Mouse (Mus musculus) hindbrain, embryonic 16.5 days (tissue): Measurements from ENCODE around the gene Arhgap10. TPM values are rescaled to one million over a fixed set of nuclear protein-coding genes. Genes with fewer than 3 reads are reported as not detected.

Source experiments
- ATAC-seq: fragments of 200-750 bp; cut with Nextera tagmentation; 2 replicates; pipeline ENCODE4 v1.8.0; 2017; ENCODE audit warnings: moderate TSS enrichment, moderate library complexity
- H3K27ac ChIP-seq: fragments of 300-500 bp; sonication (generic); 2 replicates; pipeline ENCODE4 v1.5.1; 2014; ENCODE audit warnings: low read depth, mild to moderate bottlenecking, control low read depth, low read length, moderate library complexity
- H3K27me3 ChIP-seq: fragments of 300-500 bp; sonication (generic); replicated peaks from 2 replicates; pipeline ENCODE4 v1.6.1; 2014; ENCODE audit warnings: low read length; ENCODE audit not compliant: control insufficient read depth, insufficient read depth
- H3K36me3 ChIP-seq: fragments of 300-500 bp; sonication (generic); 2 replicates; pipeline ENCODE4 v1.6.1; 2014; ENCODE audit warnings: mild to moderate bottlenecking, low read length, moderate library complexity, mixed read lengths; ENCODE audit not compliant: control insufficient read depth, insufficient read depth
- H3K4me1 ChIP-seq: fragments of 300-500 bp; sonication (generic); 2 replicates; pipeline ENCODE4 v1.6.1; 2014; ENCODE audit warnings: low read depth, low read length; ENCODE audit not compliant: control insufficient read depth, insufficient read depth
- H3K4me2 ChIP-seq: fragments of 300-500 bp; sonication (generic); 2 replicates; pipeline ENCODE4 v1.6.1; 2014; ENCODE audit warnings: mild to moderate bottlenecking, low read length, control low read depth, moderate library complexity
- H3K4me3 ChIP-seq: fragments of 300-500 bp; sonication (generic); 2 replicates; pipeline ENCODE4 v1.5.1; 2014; ENCODE audit warnings: mild to moderate bottlenecking, low read length, control low read depth, moderate library complexity
- H3K9ac ChIP-seq: fragments of 300-500 bp; sonication (generic); 2 replicates; pipeline ENCODE4 v1.6.1; 2014; ENCODE audit warnings: low read depth, mild to moderate bottlenecking, control low read depth, low read length, moderate library complexity
- H3K9me3 ChIP-seq: fragments of 300-500 bp; sonication (generic); 2 replicates; pipeline ENCODE4 v1.6.1; 2014; ENCODE audit warnings: mild to moderate bottlenecking, low read length, moderate library complexity; ENCODE audit not compliant: control insufficient read depth
- WGBS: fragments of 180-500 bp; shearing (Covaris S2); extraction: QIAGEN DNeasy Blood & Tissue Kit; methylation state at CpG from one replicate; pipeline ENCODE4 v1.1.7; 2014; 5-methylcytosine and 5-hydroxymethylcytosine counted together
- polyA plus RNA-seq: library from polyadenylated mRNA; unstranded; fragments of >200 nt; fragmentation: Nextera tagmentation; extraction: Ambion mirVana; gene quantifications from 2 replicates; pipeline ENCODE4 v1.2.1, GENCODE M21; 2015

Arhgap10 gene
- polyA plus RNA-seq, 1 experiment from 2014 or later, result 5.0 TPM

DNA sequence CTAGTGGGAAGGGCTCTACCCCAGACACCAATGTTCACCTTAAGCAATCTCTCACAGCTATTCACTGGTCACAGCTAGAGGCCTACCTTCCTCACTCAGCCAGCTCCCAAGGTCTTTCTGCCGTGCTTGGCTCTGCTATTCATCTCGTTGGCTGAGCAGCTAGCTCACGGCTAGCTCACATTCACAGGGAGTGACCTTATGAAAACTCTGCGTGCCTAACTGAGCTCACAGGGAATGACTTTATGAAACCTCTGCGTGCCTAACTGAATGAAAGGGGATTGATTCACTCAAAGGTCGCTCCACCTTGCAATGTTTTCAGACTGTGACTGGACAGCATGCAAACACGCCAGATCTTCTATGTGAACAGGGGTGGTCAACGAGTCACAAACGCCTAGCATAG lies 107.4 kb downstream of the Arhgap10 start:
- Histone ChIP-seq H3K4me2 (no peak overlapping the region), H3K9me3 (no peaks in the 10 kb centered on the region), H3K27me3 (no peaks in the 10 kb centered on the region), H3K9ac (no peak overlapping the region), H3K36me3 (no peaks in the 10 kb centered on the region), H3K27ac (no peak overlapping the region), H3K4me3 (no peak overlapping the region), H3K4me1 (no peaks in the 10 kb centered on the region)
- ATAC-seq, result no peak
- WGBS, result 81% methylated on average over 9 of the region's 9 CpGs

DNA sequence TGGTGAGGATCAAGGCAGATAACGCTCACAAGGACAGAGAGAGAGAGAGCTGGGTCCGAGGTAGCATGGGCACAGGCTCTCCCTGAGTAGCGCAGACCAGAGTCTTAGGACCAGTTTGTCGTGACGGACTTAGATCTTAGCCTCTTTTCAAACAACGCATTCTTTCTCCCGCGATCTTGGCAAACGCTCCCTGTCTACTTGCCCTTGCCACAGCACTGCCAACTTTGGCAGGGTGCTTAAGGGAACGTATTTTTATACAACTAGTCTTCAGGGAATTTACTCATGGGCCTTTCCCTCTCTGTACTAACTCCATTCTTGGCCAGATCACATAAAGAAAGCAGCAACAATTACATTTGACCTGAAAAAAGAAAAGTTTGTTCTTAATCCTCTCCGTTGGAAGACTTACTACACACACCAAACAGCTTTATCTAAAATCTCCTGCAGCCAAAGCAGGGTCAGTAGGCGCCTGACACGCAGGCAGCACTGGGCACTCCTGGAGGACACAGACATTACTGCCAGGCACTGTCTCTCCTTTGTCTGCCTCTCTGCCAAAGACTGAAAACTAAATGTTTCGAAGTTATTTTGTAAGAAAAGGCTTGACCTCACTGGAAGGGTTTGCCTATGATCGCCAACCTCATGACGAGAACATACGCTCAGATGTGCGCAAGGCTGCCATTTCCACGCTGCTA lies 109.1 kb downstream of the Arhgap10 start:
- H3K4me2 ChIP-seq, result no peak overlapping the region
- no peaks in the 10 kb centered on the region for H3K36me3 ChIP-seq
- no peaks in the 10 kb centered on the region for H3K27me3 ChIP-seq
- no peak overlapping the region for H3K4me3 ChIP-seq
- no peak overlapping the region for H3K27ac ChIP-seq
- H3K9ac ChIP-seq, result no peak overlapping the region
- 87% methylated on average over 19 of the region's 19 CpGs for WGBS
- no peaks in the 10 kb centered on the region for H3K9me3 ChIP-seq
- ATAC-seq, result no peak; the same call in 1 of the 2 replicates
- H3K4me1 ChIP-seq, result no peaks in the 10 kb centered on the region

DNA sequence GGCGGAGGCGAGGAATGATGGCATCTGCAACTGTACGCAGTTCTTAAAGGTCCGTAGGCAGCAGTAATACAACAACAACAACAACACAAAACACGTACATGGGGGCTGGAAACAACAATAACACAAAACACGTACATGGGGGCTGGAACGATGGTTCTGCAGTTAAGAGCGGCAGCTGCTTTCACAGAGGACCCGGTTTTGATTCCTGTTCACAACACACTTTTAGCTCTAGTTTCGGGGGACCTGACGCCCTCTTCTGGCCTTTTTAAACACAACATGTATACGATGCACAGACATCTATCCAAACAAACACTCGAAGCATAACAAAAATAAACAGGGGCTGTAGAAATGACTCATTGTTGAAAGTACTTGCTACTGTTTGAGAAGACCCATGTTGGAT lies 110.9 kb downstream of the Arhgap10 start:
- WGBS, result 61% methylated on average over 13 of the region's 13 CpGs
- Histone ChIP-seq H3K4me3 (no peak overlapping the region), H3K4me1 (no peaks in the 10 kb centered on the region), H3K4me2 (no peak overlapping the region), H3K9ac (no peak overlapping the region), H3K27ac (no peak overlapping the region), H3K9me3 (no peaks in the 10 kb centered on the region), H3K36me3 (no peaks in the 10 kb centered on the region), H3K27me3 (no peaks in the 10 kb centered on the region)
- no peak for ATAC-seq

GRCm38 (mm10) chr8:77406444-77406843 lies 111.3 kb downstream of the Arhgap10 start:
- WGBS, result 30% methylated on average over 5 of the region's 5 CpGs
- Histone ChIP-seq H3K27ac (no peak overlapping the region), H3K4me1 (no peaks in the 10 kb centered on the region), H3K27me3 (no peaks in the 10 kb centered on the region), H3K9ac (no peak overlapping the region), H3K4me2 (no peak overlapping the region), H3K4me3 (no peak overlapping the region), H3K36me3 (no peaks in the 10 kb centered on the region), H3K9me3 (no peaks in the 10 kb centered on the region)
- ATAC-seq, result no peak

DNA sequence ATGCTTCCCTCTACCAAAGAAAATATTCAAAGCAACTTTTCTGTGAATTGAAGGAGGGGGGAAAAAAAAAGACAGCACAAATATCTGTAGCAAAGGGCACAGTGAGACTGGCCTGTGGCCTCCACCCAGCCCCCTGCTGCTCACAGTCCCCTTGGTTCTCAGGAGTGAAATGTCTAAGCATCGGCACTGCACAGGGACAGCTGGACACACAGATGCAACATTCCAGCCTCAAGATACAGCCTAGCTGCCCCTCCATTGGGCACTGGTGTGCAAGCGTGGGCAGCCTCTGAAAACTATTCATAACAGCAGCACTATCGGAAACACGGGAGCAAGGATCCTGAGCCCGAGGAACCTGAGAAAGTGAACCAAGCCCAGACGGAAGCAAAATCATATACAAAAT lies 113.7 kb downstream of the Arhgap10 start:
- Histone ChIP-seq H3K9me3 (no peaks in the 10 kb centered on the region), H3K36me3 (no peaks in the 10 kb centered on the region), H3K4me2 (no peak overlapping the region), H3K27me3 (no peaks in the 10 kb centered on the region), H3K4me3 (no peak overlapping the region), H3K4me1 (no peaks in the 10 kb centered on the region), H3K27ac (no peak overlapping the region), H3K9ac (no peak overlapping the region)
- no peak for ATAC-seq
- 69% methylated on average over 6 of the region's 6 CpGs for WGBS

GRCm38 (mm10) chr8:77401934-77402333 lies 115.8 kb downstream of the Arhgap10 start:
- no peaks in the 10 kb centered on the region for H3K4me1 ChIP-seq
- H3K4me2 ChIP-seq, result no peak overlapping the region
- H3K9ac ChIP-seq, result no peak overlapping the region
- H3K27me3 ChIP-seq, result no peaks in the 10 kb centered on the region
- WGBS, result 91% methylated on average over 3 of the region's 3 CpGs
- no peak for ATAC-seq
- H3K4me3 ChIP-seq, result no peak overlapping the region
- peaks cover 7% of the 10 kb centered on the region for H3K9me3 ChIP-seq
- H3K36me3 ChIP-seq, result peaks cover 3% of the 10 kb centered on the region; the same call in 1 of the 2 replicates
- no peak overlapping the region for H3K27ac ChIP-seq

- Histone ChIP-seq H3K9me3 (peaks cover 10% of the 10 kb centered on the region), H3K4me3 (no peak overlapping the region), H3K27ac (no peak overlapping the region), H3K4me2 (no peak overlapping the region), H3K9ac (no peak overlapping the region), H3K4me1 (no peaks in the 10 kb centered on the region), H3K27me3 (no peaks in the 10 kb centered on the region), H3K36me3 (peaks cover 3% of the 10 kb centered on the region; the same call in 1 of the 2 replicates)
- 95% methylated on average over 5 of the region's 5 CpGs for WGBS
- ATAC-seq, result no peak
These were observed 116.6 kb downstream of the Arhgap10 start for GRCm38 (mm10) chr8:77401140-77401539.

DNA sequence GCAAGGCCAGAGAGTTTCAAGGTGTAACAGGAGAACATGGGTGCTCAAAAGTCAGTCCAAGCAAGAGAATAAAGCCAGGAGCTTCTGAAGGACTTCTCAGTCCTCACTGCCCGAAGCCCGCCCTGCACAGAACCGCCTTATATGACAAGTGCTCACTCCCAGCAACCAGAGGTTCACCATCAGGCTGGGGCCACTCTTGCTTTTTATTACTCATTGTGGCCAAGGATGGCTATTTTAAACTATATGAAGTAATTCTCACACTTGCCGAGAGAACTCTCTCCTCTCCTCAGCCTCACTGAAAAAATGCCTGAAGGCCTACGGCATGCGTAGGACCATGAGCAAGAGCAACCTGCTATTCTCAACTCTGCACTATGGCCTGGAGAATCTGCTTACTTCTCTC lies 133.7 kb downstream of the Arhgap10 start:
- no peaks in the 10 kb centered on the region for H3K36me3 ChIP-seq
- WGBS, result 96% methylated on average over 6 of the region's 6 CpGs
- no peak overlapping the region for H3K9ac ChIP-seq
- H3K4me1 ChIP-seq, result no peaks in the 10 kb centered on the region
- no peaks in the 10 kb centered on the region for H3K27me3 ChIP-seq
- ATAC-seq, result no peak
- H3K27ac ChIP-seq, result no peak overlapping the region
- H3K4me2 ChIP-seq, result no peak overlapping the region
- no peaks in the 10 kb centered on the region for H3K9me3 ChIP-seq
- no peak overlapping the region for H3K4me3 ChIP-seq

- 90% methylated on average over 8 of the region's 8 CpGs for WGBS
- no peak for ATAC-seq
- no peaks in the 10 kb centered on the region for H3K9me3 ChIP-seq
These were observed 134.1 kb downstream of the Arhgap10 start for GRCm38 (mm10) chr8:77383671-77384070.

More at GRCm38 (mm10) chr8:77383671-77384070, 134.1 kb downstream of the Arhgap10 start:
- Histone ChIP-seq H3K4me3 (no peak overlapping the region), H3K4me1 (no peaks in the 10 kb centered on the region), H3K9ac (no peak overlapping the region), H3K27me3 (no peaks in the 10 kb centered on the region), H3K27ac (no peak overlapping the region), H3K4me2 (no peak overlapping the region), H3K36me3 (no peaks in the 10 kb centered on the region)
